Mouse (Mus musculus) C2C12 (cell line): ENCODE results near the gene Pspn.

Experiments used
- CEBPB ChIP-seq: IDR thresholded peaks from one replicate; pipeline ENCODE4 v1.6.1; 2011; ENCODE audit warnings: low read depth, mild to moderate bottlenecking, control low read depth, moderate library complexity
- CTCF ChIP-seq: IDR thresholded peaks from one replicate; pipeline ENCODE4 v1.5.1; 2011; ENCODE audit not compliant: control insufficient read depth, insufficient read depth, insufficient read length
- FOSL1 ChIP-seq: IDR thresholded peaks from one replicate; pipeline ENCODE4 v1.8.0; 2011; ENCODE audit warnings: mild to moderate bottlenecking, low read length; ENCODE audit not compliant: poor library complexity, insufficient read depth, severe bottlenecking
- MAX ChIP-seq: IDR thresholded peaks from one replicate; pipeline ENCODE4 v1.6.1; 2011; ENCODE audit warnings: mild to moderate bottlenecking, control low read depth
- MYOD1 ChIP-seq: IDR thresholded peaks from one replicate; pipeline ENCODE4 v1.6.1; 2011; ENCODE audit warnings: low read depth; ENCODE audit not compliant: control insufficient read depth, insufficient read length
- MYOG ChIP-seq: IDR thresholded peaks from one replicate; pipeline ENCODE4 v1.6.1; 2011; ENCODE audit not compliant: control insufficient read depth, insufficient read length; ENCODE audit errors: extremely low read depth
- USF1 ChIP-seq: IDR thresholded peaks from one replicate; pipeline ENCODE4 v1.6.1; 2011; ENCODE audit warnings: low read depth, mild to moderate bottlenecking, control low read depth, moderate library complexity

- TF ChIP-seq CTCF (no peak), MYOD1 (no peak), CEBPB (no peak), MYOG (no peak), FOSL1 (no peak), USF1 (no peak), MAX (no peak)
Measured at GRCm38 (mm10) chr17:56990966-56991365, 8.9 kb downstream of the Pspn start.
